8 mouse cellular contexts compared by ENCODE assay signal in genomic region chr1:154180952-154181351, GRCm38 (mm10). TPM values are rescaled to one million over a fixed set of nuclear protein-coding genes. Genes with fewer than 3 reads are reported as not detected.
A peak's percentile ranks its signal among the peaks of the same experiment; 100 is the strongest.
DNase-seq lines count a peak whose midpoint lies in the region; ATAC-seq lines count a peak whose summit lies in the region.

No protein-coding gene starts in this region.

- no peaks in the 10 kb centered on the region for H3K36me3 ChIP-seq in hindbrain, embryonic 16.5 days (ENCODE audit: control insufficient read depth, insufficient read depth, low read length)

- no peak overlapping the region for H3K4me2 ChIP-seq in hindbrain, embryonic 16.5 days (ENCODE audit: low read length)

- H3K9ac ChIP-seq in hindbrain, embryonic 16.5 days (ENCODE audit: low read depth, low read length), result no peak overlapping the region

- peak; percentile 97 for ATAC-seq in hindbrain, embryonic 16.5 days

- H3K27me3 ChIP-seq in hindbrain, embryonic 16.5 days (replicated peaks; ENCODE audit: control insufficient read depth, insufficient read depth, low read length), result no peaks in the 10 kb centered on the region

- H3K4me1 ChIP-seq in hindbrain, embryonic 16.5 days (ENCODE audit: control insufficient read depth, insufficient read depth, low read depth, low read length), result no peaks in the 10 kb centered on the region

- DNase-seq in R1 (ENCODE audit: low read depth, low spot score), result peak; percentile 66
- DNase-seq in cerebellum, adult 9-10 months, result peak; percentile 83
- DNase-seq in frontal cortex, adult 2 months (ENCODE audit: extremely low spot score in 1 of 2, low spot score in 1 of 2), result peak; percentile 78 to 94
- peak; percentile 75 to 84 for DNase-seq in layer of hippocampus, postnatal 36 days
- peak; percentile 53 to 82 for DNase-seq in lung, postnatal 4 days
- peak; percentile 78 for DNase-seq in right cerebral cortex, postnatal 14 days
- DNase-seq in urinary bladder, postnatal 4 days (ENCODE audit: low spot score in 2 of 2), result peak; percentile 64 to 76

- H3K9me3 ChIP-seq in hindbrain, embryonic 16.5 days (ENCODE audit: control insufficient read depth, low read length), result no peaks in the 10 kb centered on the region

- WGBS in hindbrain, embryonic 16.5 days, result 36% methylated on average over 2 of the region's 2 CpGs

- H3K4me3 ChIP-seq in hindbrain, embryonic 16.5 days (ENCODE audit: low read length), result no peak overlapping the region

- H3K27ac ChIP-seq in hindbrain, embryonic 16.5 days (ENCODE audit: low read depth, low read length), result no peak overlapping the region

RNA-seq across cellular contexts. Expression of gene Zfp648, which starts 20.0 kb away (rescaled TPM):
- polyA plus RNA-seq in frontal cortex, adult 2 months (2012; rRNA removed), result 0.66 and 0.67 TPM in 2 replicates
- 1.5 and 1.6 TPM in 2 replicates for polyA plus RNA-seq in hindbrain, embryonic 16.5 days (2015; fragmentation: Nextera tagmentation; extraction: Ambion mirVana)
- total RNA-seq in layer of hippocampus, postnatal 36 days (2021), result under 1 TPM; 0.22 to 0.40 TPM
